Mouse (Mus musculus) fibroblast of lung, adult 2 months (primary cell): Measurements from ENCODE around the gene E130311K13Rik.
A peak's percentile ranks its signal among the peaks of the same experiment; 100 is the strongest.

Experiments
- DNase-seq: peaks from one replicate; pipeline ENCODE4 v3.0.0-alpha.2; 2011; ENCODE audit warnings: low read depth

The E130311K13Rik gene

DNA sequence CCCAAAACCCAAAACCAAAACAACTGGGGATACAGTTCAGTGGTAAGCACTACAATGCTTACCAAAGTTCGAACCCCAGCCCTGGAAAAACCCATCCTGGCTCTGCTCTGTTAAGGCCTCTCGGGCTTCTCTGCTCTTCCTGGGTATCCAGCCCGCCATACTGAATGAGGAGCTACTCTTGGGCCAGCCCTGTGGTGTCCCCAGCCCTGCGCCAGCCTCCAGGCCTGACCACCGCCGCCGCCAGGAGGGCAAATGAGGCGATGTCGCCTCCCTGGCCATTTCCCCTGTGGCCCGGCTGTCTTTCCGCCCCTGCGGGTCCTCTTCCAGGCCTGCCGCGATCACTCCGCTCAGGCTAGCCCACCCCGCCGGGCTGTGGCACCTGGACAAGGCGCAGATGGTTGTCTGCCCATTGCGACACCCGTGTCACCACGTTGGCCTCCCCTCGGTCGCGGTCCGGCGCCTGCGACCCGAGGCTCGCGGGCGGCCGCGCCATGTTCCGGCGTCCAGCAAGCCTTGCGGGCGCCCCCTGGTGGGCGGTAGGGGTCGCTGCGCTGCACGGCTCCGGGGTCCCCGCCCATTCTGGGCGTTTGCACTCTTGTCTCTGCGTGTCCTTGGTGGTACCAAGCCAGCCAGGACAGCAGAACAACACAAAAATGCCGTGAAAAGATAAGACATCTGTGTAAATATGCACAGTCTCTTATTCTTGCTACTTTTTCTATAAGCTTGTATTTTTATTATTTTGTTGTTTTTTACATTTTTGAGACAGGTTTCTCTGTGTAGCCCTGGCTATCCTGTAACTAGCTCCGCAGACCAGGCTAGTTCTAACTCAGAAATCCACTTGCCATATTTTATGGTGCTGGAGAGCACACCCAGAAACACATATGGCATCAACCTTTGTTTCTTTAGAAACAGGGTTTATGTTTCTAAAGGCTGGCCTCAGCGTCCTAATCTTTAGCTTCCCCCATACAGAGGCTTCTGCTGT lies at the start of gene E130311K13Rik:
TSS of gene E130311K13Rik (minus strand) at position 595 of the 982 bp plus-strand sequence.
- peak; percentile 33 for DNase-seq

DNA sequence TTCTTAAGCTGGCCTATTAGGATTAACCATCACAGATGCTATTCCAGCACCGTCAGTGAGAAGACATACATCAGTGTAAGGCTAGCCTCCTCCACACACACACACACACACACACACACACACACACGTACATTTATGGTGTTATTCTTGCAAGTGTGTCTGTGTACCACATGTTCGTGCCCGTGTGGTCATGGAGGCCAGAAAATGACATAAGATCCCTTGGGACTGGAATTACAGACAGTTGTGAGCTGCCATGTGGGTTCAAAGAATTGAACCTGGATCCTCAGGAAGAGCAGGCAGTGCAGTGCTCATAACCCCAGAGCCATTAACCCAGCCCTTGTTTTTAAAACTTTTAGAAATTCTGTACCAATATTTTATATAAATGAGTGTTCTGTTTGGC lies 48.6 kb upstream of the E130311K13Rik start:
- DNase-seq = no peak

DNA sequence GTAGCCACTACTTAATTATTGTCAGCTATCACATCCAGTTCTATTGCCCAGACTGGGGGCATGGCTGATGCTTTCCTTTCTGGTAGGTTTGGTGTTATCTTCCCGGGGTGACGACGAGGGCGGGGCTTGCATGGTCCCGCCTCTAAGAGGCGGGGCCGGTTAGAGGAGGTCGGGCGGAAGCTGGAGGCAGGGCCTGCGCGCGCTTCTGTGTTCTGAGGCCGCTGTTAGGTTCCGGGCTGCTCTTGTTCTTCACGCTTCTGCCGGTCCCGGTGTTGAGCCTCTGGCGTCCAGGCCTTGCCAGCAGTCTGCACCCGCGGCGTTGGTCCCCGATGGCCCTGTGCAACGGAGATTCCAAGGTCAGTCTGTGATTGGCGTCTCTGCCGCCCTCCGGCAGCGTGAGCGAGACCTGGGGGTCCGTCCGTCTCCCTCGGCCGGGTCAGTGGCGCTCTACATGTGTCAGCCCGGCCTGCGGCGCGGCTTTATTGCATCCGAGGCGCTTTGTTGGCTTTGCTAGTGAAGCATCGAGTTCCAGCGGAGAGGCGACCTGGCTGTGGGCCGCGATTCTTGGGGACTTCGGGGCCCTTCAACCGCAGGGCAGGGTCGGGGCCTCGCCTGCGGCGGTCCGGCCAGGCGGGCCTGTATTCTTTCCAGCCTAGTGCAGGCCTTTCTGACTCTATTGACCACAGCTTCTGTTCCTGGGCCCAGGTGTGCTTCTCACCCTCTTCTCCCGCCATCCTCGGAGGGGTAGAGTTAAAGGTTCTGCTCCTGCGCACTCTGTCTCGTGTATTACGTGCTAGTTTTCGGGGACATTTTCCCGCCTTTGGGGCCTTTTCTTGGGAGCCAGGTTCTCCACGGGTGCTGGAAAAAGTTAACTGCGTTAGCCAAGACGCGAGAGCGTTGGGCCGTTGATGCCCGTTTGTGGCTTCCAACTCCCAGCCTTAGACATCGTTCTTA lies 47.0 kb upstream of the E130311K13Rik start, which contains the start of gene Gmps:
TSS of gene Gmps (plus strand) at position 152 of the 954 bp plus-strand sequence.
- peak; percentile 77 for DNase-seq

DNA sequence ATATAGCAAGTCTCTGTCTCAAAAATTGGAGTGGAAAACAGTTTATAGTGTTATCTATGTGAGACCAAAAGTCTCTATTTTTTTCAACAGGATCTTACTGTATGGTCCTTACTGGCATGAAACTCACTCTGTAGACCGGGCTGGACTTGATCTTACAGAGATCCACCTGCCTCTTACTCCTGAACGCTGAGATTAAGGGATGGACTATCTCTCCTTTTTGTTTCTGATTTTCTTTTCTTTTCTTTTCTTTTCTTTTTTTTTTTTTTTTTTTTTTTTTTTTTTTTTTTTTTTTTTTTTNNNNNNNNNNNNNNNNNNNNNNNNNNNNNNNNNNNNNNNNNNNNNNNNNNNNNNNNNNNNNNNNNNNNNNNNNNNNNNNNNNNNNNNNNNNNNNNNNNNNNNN lies 36.7 kb upstream of the E130311K13Rik start:
- DNase-seq = no peak

DNA sequence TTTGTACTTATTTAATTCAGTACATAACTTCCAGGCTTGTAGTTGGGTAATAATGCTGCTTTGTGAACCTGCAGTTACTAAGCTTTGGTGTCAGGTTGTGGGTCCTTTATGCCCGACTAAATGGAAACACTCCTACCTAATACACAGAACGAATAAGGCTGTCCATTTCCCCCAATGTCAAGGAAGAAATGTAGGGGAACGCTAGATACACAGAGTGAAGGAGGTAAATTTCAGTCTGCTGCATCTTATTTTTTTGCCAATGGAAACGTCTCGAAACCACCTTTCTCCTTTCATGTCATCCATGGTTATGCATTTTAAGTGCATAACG lies 35.6 kb upstream of the E130311K13Rik start:
- no peak for DNase-seq

DNA sequence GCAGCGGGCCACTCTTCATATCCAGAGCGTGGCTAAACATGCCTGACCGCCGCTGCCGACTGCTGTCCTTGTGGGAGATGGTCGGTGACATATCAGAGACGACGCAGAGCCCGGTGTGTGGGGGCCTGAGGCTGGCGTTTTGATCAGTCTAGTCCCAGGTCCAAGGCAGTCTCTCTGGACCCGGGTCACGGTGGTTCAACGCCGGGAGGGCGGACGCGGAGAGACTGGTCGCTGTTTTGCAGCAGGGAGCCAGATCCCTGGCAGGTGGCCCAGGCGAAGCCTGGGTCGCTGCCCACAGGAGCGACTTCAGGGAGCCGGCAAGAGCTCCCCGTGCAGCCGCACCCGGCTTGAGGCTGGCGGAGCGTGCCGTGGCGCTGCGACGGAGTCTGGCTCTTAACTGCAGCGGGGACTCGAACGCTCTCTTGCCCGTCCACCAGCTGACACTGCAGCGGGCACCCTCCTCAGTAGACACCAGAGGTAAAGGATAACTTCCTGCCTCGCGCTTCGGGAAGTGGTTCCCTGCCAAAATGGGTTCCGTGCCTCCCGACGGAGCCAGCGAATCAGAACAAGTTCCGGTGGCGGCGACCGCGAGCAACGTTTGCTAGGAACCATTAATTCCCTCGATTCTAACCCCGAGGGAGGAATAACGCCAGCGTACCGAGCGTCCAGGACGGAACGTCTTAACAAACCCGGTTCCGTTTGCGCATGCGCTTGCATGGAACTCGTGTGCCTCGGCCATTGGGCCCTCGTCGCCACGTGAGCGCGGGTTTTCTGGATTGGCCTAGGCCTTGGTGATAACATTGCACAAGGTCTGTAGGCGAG lies 35.0 kb upstream of the E130311K13Rik start, which contains the start of gene Slc33a1:
TSS of gene Slc33a1 (minus strand) at position 669 of the 822 bp plus-strand sequence.
- DNase-seq = peak; percentile 99

DNA sequence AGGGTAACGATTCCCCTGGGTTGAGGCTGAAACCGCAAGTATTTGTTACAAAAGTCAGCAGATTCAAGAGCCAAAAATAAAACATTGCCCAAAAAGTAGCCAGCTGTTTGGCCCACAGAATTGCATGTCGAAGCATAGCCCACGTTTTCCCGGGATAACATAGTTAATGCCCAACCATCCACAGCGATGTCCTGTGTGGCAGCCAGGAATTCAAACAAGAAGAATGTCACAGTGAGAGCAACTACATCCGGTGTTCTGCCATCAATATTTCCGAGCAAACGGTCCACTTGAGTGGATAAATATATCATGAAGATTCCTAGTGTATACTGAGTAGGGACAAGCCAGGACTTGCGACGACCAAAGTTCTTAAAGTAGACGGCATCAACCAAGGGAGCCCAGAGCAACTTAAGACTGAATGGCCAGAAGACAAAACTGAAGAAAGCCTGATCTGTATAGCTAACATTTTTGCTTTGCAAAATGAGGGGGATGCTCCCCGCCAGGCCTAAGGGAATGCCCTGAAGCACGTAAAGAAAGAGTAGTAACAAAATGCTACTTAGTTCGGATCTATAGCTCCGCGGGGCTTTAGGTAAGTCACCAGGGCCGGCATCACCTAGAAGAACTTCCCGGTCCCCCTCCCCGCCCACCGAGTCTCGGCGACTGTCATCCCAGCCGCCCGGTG lies 34.3 kb upstream of the E130311K13Rik start:
- no peak for DNase-seq

DNA sequence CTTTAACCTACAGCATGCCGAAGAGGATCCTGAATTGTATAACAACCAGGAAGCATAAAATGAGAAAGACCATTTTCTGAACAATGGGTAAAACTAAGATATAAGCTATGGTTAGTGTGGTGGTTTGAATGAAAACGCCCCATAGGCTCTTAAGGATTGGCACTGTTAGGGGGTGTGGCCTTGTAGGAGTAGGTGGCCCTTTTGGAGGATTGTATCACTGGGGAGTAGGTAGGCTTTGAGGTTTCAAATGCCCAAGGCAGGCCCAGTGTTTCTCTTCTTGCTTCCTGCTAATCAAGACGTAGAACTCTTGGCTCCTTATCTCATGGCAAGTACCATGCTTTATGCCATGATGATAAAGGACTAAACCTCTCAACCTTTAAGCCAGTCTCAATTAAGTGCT lies 20.6 kb upstream of the E130311K13Rik start:
- no peak for DNase-seq

DNA sequence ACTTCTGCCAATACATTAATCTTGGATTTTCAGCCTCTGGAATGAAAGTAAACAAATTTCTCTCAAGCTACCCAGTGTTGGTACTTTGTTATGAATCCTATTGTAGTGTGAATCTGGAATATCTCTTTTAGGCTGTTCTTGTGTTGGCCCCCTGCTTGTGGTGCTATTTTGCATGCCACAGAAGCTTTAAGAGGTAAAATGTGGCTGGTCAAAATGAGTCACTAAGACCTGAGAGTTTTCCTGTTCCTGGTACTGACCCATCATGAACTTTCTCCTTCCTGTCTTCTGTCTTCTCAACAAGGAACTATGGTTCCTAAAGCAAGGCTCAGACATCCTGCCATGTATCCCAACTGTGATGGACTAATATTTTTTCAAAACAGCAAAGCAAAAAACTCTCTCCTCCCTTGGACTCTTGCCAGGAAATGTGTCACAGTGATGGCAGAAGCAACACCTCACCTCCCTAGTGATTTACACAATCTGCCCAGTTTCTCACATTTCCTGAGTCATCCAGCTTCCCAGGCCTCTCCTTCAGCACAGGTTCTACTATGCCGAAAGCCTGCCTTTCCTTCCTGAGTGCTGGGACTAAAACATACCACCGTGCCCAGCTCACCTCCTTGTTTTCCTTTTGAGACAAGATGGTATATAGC lies 12.1 kb upstream of the E130311K13Rik start:
- no peak for DNase-seq

DNA sequence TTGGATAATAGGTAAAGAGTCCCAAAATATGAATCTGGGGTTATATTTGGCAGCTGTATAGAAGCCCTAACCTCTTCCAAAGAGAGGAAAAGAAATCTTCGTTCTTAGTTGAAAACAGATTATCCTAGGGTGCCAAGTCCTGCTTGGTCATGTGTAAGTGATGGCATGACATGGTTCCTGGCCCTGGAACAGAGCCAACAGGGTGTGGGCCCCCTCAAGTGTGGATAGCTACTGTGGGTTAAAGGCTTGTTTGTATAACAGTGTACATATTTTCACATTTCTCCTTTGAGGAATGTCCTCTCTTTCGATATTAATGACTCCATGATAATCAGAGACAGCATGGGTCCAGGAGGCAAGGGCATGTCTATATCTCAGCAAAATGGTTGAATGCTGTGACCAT lies 9.7 kb upstream of the E130311K13Rik start:
- DNase-seq = no peak

DNA sequence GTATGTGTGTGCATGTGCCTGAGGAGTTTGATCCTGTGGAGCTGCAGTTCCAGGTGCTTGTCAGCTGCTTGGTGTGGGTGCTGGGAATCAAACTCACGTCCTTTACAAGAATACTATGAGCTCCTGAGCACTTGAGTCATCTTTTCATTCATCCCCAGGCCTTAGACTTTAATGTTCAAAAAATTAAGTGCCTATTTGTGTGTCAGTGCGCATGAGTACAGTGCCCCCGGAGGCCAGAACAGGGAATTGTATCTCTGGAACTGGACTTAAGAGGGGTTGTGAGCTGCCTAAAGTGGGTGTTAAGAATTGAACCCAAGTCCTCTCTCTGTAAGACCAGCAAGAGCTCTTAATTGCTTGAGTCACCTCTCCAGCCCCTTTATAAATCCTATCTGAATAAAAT lies 9.6 kb downstream of the E130311K13Rik start:
- no peak for DNase-seq

DNA sequence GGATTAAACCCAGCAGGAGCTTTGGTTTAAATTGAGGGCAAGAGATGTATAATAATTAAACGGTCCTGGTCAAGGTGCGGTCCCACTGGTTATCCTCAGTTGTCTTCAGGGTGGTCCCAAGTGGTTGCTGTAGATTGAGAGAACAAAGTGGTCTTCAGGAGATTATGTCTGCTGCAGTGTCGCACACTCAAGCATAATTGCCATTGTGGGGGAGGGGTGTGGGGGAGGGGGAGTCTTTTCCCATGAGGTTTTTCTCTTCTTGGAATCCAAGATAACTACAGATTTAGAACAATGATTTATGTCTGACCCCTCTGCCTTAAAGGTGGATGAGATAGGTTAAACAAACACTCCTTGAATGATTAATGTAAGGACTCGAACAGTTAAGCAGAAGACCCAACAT lies 19.0 kb downstream of the E130311K13Rik start:
- no peak for DNase-seq

DNA sequence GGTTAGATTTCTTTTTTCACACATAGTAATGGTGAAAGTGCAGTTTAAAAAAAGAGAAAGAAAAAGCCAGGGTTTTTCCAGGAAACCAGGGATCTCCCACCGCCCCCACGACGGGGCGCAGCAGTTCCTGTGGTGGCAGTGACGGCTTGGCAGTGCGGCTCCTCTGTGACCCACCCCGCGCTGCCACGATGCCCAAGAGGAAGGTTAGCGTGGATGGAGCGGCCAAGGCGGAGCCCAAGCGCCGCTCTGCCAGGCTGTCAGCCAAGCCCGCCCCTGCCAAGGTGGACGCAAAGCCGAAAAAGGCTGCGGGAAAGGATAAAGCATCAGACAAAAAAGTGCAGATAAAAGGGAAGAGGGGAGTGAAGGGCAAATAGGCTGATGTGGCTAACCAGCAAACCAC lies 24.0 kb downstream of the E130311K13Rik start:
- no peak for DNase-seq

DNA sequence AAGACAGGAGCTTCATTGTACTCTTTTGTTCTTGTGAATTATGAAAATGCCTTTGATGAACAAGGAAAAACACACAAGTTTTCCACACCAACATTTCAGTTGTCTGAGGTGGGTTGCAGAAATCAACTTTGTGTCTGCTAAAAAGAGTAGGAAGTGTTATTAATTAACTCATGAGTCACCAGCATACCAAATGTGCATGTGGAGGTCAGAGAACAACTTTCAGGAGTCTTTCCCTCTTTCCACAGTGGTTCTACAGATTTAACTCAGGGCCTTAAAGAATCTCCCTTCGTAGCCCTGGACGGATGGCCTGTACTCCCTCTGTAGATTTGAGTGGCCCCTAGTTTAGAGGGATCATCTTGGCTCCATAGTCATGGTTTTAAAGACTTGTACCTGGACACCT lies 25.1 kb downstream of the E130311K13Rik start:
- no peak for DNase-seq

DNA sequence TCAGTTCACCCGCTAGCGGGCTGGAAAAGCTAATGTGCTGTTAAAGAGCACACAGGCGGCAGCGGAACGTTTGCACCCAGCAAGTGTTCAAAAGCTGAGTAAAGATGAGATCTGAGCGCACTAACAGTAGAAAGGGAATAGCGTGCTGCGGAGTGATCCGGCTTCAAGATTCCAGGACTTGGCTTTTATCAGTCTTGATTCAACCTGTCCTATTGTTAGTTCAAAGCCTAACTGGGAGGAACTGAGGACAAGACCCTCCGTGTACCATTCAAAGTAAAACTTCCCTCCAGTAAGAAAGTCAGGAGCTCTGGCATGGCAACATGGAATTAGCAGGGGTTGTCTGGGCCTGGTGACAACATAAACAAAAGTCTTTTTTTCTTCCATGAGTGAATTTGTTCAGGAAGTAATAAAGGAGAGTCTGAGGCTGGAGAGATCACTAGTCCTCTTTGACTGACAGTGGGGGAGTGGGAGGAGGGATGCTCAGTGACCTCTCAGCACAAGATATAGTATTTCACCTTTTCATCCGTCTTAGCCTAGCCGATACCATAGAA lies 29.2 kb downstream of the E130311K13Rik start:
- no peak for DNase-seq

DNA sequence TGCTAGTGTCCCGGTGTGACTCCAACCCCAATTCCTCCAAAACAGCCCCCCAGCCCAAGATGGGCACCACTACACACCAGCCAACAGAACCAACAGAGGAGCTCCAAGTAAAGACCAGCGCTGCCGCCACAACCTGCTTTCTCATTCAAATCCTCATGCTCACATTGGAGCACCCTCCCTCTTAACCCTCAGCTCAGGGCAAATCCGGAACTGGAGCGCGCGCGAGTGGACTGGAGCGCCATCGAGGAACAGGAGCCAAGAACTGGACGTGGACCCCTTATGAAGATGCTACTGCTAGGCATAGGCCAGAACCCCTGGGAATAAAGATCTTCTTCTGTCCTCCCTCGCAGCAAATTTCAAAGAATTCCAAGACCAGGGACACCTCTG lies 30.0 kb downstream of the E130311K13Rik start, which contains the start of gene Plch1:
TSS of gene Plch1 (minus strand) at position 164 of the 387 bp plus-strand sequence.
- no peak for DNase-seq

DNA sequence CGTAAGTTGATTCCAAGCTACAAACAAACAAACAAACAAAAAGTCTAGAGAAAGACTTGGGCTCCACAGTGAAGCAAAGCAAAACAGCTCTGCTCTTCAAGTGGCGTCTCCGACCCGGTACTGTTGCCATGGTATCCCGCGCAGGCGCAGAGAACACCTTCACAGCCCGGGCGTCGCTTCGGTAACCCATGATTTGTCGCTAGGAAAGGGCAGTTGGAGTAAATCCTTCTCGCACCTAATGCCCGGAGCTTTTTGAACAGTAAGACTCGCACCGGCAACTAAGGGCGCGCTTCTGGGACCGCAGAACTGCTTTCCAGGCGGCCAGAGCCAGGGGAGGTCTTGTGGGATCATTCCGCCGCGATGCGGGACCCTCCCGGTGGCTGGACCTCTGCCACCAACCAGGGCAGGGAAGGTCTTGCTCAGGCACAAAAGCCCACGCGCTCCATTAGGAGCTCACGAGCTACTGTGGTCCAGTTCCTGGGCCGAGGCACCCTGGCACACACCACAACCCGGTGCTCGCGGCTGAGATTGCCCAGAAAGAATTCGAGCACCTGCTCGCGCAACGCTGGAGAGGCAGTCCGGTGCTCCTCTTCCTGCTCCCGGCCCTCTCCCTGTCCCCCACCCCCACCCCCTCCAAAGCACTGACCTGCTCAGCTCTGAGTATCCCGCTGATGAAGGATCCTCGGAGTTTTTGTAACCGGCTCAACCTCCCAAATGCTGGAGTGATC lies 30.5 kb downstream of the E130311K13Rik start:
- DNase-seq = peak; percentile 24

DNA sequence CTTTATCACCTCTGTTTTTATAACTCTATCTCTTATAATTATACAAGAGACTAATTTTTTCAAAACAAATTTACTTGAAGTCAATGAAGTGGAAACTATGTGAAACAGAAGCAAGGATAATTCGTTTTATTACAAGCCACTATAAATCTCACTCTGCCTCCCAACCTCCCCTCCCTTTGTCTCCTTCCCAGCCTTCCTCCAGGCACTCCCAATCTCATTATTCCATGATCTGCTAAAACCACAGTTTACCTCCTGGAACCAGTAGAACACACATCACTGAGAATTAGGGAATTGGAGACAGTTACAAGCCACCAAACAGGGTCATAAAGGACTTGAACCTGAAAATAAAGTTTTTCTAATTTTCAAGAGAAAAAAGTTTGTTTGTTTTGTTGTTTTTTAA lies 32.1 kb downstream of the E130311K13Rik start:
- no peak for DNase-seq

DNA sequence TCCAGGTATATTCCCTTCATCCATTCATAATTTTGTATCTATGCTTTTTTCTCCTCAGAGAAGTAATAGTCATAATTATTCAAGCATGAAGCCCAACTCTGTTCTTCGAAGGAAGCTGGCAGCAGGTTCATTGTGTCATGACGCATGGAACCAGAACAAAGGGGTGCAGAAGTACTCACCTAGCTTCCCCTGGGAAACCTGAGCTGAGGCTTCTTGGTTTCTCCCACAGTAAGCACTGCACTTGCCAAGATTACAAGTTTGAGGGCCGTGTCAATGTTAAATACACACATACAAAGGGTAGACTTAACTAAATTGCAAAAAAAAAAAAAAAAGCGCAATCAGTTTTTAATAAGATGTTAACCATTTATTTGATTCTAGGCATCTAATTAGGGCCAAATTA lies 33.0 kb downstream of the E130311K13Rik start:
- DNase-seq = no peak
